Mouse (Mus musculus): ENCODE results near the gene Tsga10.
"Not testable (repeated sequence)": the region's sequence is repeated elsewhere in the genome, so short reads cannot be mapped to it uniquely, and the experiment has no call there.

Tsga10 gene

GRCm38 (mm10) chr1:37865401-37866215 is 621 bp downstream of the Tsga10 start:
- no peak for ATAC-seq (ENCODE audit: insufficient number of reproducible peaks, low FRiP score, low TSS enrichment)

- peak; percentile 95 for ATAC-seq (ENCODE audit: insufficient number of reproducible peaks, low FRiP score, low TSS enrichment)
These were observed 1.5 kb downstream of the Tsga10 start for GRCm38 (mm10) chr1:37864511-37865400.

GRCm38 (mm10) chr1:37850696-37851095 is 15.5 kb downstream of the Tsga10 start:
- no peak for ATAC-seq (ENCODE audit: insufficient number of reproducible peaks, low FRiP score, low TSS enrichment)

- no peak for ATAC-seq (ENCODE audit: insufficient number of reproducible peaks, low FRiP score, low TSS enrichment)
These were observed 19.4 kb downstream of the Tsga10 start for GRCm38 (mm10) chr1:37846878-37847277.

GRCm38 (mm10) chr1:37831681-37832080 is 34.5 kb downstream of the Tsga10 start:
- ATAC-seq (ENCODE audit: insufficient number of reproducible peaks, low FRiP score, low TSS enrichment), result peak; percentile 88

GRCm38 (mm10) chr1:37802291-37802690 is 63.9 kb downstream of the Tsga10 start:
- not testable (repeated sequence) for ATAC-seq (ENCODE audit: insufficient number of reproducible peaks, low FRiP score, low TSS enrichment)

- no peak for ATAC-seq (ENCODE audit: insufficient number of reproducible peaks, low FRiP score, low TSS enrichment)
These were observed 65.9 kb downstream of the Tsga10 start for GRCm38 (mm10) chr1:37800298-37800697.

- no peak for ATAC-seq (ENCODE audit: insufficient number of reproducible peaks, low FRiP score, low TSS enrichment)
These were observed 66.7 kb downstream of the Tsga10 start for GRCm38 (mm10) chr1:37799505-37799904.

GRCm38 (mm10) chr1:37759407-37759806 is 106.8 kb downstream of the Tsga10 start:
- no peak for ATAC-seq (ENCODE audit: insufficient number of reproducible peaks, low FRiP score, low TSS enrichment)

- ATAC-seq (ENCODE audit: insufficient number of reproducible peaks, low FRiP score, low TSS enrichment), result no peak
These were observed 121.5 kb downstream of the Tsga10 start for GRCm38 (mm10) chr1:37744650-37745259.

GRCm38 (mm10) chr1:37742602-37743270 is 123.5 kb downstream of the Tsga10 start:
- ATAC-seq (ENCODE audit: insufficient number of reproducible peaks, low FRiP score, low TSS enrichment), result no peak

- ATAC-seq (ENCODE audit: insufficient number of reproducible peaks, low FRiP score, low TSS enrichment), result no peak
These were observed 124.1 kb downstream of the Tsga10 start for GRCm38 (mm10) chr1:37742126-37742525.

- no peak for ATAC-seq (ENCODE audit: insufficient number of reproducible peaks, low FRiP score, low TSS enrichment)
These were observed 125.9 kb downstream of the Tsga10 start for GRCm38 (mm10) chr1:37740161-37740802.

- ATAC-seq (ENCODE audit: insufficient number of reproducible peaks, low FRiP score, low TSS enrichment), result no peak
These were observed 127.3 kb downstream of the Tsga10 start for GRCm38 (mm10) chr1:37738895-37739294.

- ATAC-seq (ENCODE audit: insufficient number of reproducible peaks, low FRiP score, low TSS enrichment), result no peak
These were observed 129.2 kb downstream of the Tsga10 start for GRCm38 (mm10) chr1:37737045-37737444.

GRCm38 (mm10) chr1:37735932-37736331 is 130.3 kb downstream of the Tsga10 start:
- ATAC-seq (ENCODE audit: insufficient number of reproducible peaks, low FRiP score, low TSS enrichment), result no peak

GRCm38 (mm10) chr1:37734841-37735240 is 131.4 kb downstream of the Tsga10 start:
- ATAC-seq (ENCODE audit: insufficient number of reproducible peaks, low FRiP score, low TSS enrichment), result no peak

- ATAC-seq (ENCODE audit: insufficient number of reproducible peaks, low FRiP score, low TSS enrichment), result no peak
These were observed 136.9 kb downstream of the Tsga10 start for GRCm38 (mm10) chr1:37729353-37729752.

GRCm38 (mm10) chr1:37728053-37728452 is 138.2 kb downstream of the Tsga10 start:
- no peak for ATAC-seq (ENCODE audit: insufficient number of reproducible peaks, low FRiP score, low TSS enrichment)

GRCm38 (mm10) chr1:37727186-37727585 is 139.0 kb downstream of the Tsga10 start:
- no peak for ATAC-seq (ENCODE audit: insufficient number of reproducible peaks, low FRiP score, low TSS enrichment)

All from cerebellum, adult (tissue).